Mouse (Mus musculus) layer of hippocampus, postnatal 36 days (tissue): ENCODE measurements around the gene Kctd15. TPM values are rescaled to one million over a fixed set of nuclear protein-coding genes. Genes with fewer than 3 reads are reported as not detected.

Experiments
- DNase-seq, 2 experiments: peaks; one replicate each; pipeline ENCODE4 v3.0.0; 2022
- total RNA-seq, 2 experiments: library from RNA; stranded (reverse); gene quantifications; 2 replicates each; pipeline ENCODE4 v1.2.3; 2021

The Kctd15 gene
- total RNA-seq: 10 to 100 TPM; 12.2 to 14.2 TPM

DNA sequence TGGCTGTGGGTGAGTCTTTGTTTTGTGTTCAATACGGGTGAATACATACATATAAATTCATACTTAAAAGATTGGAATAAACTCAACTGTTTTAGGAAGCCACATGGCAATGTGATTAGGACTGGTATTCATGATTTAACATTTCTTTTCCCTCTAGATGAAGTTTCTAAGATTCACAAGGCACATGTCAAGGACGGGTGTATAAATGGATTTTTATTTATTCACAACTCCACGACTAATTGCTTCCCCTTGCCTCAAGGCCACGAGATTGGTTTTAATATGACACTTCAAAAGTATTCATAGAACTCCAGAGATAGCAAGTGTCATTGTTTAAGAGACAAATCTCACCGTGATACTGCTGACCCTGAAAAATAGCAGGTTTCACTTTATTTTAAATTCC lies at the start of gene Kctd15:
Gene Kctd15, minus strand, starts transcription at position 101 of the 400 bp plus-strand sequence.
- no peak for DNase-seq

DNA sequence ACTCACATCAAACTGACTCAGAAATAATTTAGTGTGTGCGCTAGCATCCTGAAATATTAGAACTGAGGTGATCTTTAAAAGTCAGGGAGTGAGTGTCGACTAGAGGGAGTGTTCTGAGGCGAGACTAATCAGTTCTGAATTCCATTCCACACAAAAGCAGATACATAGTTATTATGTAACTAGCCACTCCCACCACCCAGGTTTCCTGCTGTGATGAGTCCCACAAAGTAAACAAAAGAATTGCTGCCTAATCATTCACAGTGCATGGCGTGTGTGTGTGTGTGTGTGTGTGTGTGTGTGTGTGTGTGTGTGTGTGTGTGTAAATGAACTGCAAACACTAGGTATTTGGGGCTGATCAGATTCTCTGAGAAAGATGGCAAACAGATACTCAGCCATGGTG lies 47.9 kb upstream of the Kctd15 start:
- no peak for DNase-seq

DNA sequence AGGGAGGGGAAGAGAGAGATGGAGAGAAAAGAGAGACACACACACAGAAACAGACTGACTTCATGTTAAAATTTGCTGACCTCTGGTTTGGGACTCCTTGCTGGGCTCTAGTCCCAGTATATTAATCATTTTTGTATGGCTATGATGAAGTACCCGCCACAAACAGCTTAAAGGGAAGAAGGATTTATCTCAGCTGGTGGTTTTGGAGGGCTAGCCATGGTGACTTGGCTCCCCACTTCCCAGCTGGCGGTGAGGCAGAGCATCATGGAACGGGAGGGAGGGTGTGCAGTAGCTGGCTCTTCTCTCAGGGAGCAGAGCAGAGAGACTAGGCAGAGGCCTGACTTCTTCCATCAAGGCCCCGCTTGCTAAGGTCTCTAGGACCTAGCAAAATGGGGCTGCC lies 46.9 kb upstream of the Kctd15 start:
- DNase-seq: no peak

DNA sequence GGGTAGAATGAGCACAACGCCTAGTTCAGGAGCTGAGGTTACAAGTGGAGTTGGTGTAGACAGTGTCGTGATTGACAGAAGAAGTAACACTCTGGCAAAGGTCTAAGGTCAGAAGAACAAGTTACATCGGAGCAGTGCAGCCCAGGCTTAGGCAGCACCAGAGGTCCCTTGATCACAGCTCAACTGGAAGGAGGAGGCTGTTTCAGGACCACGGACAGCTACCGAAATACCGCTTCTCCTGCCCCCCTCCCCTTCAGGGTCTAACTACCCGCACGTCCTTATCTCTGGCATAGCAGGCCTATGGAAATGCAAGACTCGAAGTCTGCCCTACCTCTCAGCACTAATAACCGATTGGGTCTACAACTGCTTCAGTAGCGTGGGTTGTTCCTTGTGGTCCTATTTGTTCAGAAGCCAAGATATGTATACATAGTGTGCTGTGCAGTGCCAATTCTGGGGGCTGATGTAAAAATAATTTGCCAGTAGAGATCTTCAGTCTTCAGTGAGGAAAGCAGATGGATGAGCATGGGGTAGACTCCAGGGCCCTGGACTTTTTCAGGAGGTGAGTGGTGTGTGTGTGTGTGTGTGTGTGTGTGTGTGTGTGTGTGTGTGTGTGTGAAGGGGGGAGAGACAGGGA lies 46.3 kb upstream of the Kctd15 start:
- no peak for DNase-seq

DNA sequence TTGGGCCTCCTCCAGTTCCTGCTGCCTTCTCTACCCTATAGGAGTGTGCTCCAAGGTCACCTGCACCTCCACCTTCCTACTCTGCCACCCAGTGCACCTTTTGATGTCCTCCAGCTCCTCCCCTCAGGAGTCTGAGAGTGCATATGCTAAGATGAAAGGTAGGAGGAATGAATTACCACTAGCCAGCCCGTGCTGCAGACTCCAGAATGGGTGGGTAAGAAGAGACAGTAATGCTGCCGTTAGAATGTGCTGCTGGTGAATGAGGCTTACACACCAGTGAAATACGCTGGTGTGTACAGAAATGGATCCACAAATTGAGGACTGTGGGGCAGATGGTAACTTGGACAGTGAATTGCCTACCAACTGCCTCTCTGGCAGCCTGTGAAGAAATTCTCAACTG lies 43.4 kb upstream of the Kctd15 start:
- DNase-seq: no peak

DNA sequence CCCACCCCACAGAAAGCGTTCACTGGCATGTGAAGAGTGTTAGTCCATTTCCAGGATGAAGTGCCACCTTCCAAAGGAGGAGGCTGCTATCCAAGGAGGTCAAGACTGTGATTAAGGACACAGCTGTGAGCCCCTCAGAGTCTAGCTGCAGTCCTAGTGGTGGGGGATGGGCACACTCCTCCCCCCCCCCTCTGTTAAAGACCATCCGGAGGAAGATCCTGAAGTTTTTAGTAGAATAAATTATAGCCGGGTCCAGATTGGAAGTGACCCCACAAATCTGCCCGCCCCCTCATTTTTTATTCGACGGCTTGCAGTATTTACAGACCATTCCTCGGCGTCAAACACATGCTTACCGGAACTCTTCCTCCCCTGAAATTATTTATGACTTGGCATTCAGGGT lies 41.7 kb upstream of the Kctd15 start:
- DNase-seq: no peak

DNA sequence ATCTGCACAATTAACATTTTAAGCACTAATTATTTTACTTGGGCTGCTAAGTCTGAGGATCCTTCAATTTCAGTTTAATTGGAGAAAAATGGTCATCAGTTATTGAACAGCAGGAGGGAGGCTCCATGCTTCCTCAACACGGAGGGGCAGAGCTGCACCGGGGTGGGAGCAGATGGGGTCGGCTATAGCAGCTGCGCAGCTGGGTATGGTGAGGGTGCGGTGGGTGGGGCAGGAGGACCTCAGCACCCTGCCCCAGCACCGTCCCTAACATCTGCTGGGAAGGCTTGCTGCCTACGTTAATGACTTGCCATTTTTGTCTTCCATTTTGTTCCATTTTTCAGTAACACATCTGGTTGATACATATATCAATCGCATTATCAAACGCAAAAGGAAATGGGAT lies 39.6 kb upstream of the Kctd15 start:
- DNase-seq: no peak

DNA sequence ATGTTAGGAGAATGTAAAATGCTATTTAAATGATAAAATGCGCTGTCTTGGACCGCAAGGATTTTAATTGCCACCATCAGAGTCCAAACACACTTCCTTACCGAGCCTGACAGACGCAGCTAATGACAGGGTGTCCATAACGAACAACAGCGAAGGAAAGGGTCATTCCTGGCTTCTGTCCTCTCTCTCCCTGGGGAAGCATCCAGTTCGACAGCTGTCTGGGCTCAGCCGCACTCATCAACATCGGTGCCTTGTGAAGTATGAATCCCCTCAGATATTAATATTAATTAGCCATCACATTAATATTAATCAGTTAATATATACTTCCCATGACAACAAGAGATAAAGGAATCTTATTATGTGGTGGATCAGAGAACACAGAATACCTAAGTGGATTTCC lies 38.4 kb upstream of the Kctd15 start:
- DNase-seq: no peak

DNA sequence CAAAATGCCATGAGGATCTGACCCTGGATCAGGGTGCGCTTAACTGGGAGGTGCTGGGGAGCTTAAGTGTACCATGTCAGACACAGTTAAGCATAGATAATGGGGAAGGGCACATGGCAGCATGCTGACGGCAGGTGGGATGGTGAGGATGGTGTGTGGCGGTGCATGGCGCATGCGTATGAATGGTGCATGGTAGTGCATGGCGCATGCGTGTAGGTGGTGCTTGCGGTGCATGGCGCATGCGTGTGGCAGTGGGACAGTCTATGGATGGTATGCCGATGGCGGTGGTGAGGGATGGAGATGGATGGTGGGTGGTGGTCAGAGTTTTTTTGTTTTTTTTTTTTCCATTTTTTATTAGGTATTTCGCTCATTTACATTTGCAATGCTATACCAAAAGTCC lies 37.4 kb upstream of the Kctd15 start:
- DNase-seq: no peak

DNA sequence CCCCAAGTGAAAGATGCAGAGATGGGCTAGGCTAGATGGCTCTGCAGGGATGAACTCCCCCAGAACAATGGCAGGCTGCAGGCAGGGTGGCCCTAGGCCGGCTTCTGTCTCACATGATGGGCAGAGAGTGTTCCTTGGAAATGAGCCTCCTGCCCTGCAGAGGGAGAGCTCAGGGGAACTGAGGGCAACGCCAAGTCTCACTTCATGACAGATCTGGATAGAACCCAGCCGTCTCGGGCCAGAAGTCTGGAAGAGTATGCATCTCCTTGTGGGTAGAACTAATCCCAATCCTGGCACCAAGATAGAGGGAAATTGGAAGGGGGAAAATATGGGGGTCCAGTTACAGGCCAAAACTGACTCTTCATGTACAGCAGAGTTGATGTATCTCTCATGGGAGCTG lies 36.5 kb upstream of the Kctd15 start:
- no peak for DNase-seq

DNA sequence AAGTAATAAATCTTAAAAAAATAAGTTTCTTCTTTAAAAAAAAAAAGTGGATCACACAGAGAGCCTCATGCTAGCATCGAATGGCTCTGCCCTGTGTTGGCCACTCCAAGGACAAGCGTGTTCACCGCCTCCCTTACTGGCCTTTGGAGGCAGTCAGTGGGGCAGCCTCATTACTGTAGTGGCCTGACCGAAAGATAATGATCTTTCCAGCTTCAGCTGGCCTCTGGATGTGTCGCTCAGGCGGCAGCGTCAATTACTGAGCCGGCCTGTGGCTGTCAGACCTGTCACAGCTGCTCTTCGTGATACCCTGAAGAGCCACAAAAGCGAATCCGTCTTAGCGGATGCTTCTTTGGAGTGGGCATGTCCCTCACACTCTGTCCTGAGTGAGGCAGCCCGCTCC lies 33.6 kb upstream of the Kctd15 start:
- DNase-seq: no peak

DNA sequence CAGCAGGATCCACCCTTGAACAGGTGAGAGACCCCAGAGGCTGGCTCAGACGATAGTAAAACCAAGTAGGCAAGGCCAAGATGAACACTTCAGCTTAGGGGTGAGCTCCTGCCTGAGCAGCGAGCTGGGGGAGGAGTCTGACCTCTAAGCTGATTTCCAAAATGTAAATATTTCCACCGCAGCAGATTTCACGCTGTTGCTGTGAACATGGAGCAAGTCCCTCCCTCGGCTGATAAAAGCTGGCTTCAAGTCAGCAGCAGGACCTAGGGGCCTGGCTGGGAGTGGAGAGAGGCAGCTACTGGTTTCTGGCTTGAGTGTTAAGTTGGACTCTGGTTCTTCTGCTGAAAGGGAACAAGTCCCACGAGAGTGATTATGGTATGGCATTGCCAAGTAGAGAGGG lies 32.5 kb upstream of the Kctd15 start:
- no peak for DNase-seq

DNA sequence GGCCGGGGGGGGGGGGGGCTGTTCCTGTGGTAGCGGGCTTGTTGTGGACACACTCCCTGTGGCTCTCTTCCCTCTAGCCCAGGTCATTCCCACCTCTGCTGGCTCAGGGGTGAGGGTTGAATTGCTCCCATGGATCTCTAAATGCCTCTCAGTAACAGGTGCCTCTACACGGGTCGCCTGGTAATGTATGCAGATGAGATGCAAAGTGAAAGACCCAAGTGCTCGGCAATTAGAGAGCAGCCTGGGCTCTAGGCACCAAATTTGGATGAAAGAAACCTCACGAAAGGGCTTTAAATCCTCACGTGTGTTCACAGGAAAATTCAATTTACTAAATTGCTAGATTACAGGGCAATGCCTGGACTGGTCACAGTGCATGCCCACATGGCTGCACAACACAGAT lies 29.3 kb upstream of the Kctd15 start:
- no peak for DNase-seq

DNA sequence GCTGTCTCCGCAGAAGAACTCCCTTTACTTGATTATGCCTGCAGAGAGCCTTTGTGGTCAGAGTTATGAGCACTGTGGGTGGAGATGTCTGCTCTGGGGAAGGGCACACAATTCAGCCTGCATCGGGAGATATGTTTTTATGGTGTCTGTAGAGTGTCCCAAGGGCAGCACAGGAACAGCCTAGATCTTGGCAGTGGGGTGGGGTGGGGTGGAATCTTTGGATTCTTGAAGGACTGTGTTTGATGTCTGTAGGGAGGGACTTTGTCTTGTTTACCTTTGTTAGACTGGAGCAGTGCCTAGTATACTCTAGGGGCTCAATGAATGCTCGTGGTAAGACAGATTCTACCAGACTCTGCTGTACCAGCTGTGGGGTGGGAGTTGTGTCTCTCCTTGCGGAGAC lies 28.6 kb upstream of the Kctd15 start:
- DNase-seq: no peak

DNA sequence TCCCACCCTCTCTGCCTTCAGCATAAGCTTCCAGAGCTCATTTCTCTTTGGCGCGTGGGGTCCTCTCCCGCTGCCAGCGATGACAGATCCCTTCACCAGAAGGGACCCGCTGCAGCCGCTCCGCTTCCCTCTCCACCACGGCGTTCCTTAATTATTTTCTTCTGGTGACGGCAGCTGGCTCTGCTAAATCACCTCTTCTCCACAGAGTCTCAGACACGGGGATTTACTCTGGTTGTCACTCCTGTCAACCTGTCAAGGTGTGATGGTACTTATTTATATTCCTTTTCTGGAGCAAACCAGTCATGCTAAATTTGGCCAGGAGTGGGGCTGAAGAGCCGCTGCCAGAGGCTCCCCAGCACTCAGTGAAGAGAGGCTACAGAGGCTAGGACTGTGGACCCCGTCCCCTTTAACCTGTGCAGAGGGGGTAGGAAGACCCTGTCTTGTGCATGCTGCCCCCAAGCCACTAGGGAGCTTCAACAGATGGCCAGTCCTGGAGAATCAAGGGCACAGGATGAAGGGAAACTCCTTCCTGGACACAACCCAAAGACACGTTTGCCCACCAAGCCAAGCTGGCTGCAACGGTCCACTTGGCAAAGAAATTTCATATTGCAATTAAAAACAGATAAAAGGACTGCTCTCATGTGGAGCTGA lies 24.4 kb upstream of the Kctd15 start:
- peak in 1 of 2 experiments; percentile 47 for DNase-seq

DNA sequence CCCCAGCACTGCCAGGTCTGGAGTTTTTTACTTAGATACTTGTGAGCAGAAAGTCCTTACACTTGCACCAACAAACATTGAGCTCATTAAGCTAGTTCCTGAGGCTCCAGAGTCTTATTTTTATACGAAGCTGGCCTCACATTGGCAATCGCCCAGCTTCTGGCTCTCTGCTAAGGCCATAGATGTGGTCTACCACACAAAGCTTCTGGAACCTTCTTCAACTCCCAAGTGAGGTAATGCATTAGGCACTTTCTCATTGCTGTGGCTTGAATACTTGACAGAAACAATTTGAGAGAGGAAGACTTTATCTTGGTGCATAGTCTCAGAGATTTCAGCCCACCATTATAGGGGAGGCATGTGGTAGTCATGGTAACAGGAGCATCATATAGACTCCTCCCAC lies 23.4 kb upstream of the Kctd15 start:
- no peak for DNase-seq

DNA sequence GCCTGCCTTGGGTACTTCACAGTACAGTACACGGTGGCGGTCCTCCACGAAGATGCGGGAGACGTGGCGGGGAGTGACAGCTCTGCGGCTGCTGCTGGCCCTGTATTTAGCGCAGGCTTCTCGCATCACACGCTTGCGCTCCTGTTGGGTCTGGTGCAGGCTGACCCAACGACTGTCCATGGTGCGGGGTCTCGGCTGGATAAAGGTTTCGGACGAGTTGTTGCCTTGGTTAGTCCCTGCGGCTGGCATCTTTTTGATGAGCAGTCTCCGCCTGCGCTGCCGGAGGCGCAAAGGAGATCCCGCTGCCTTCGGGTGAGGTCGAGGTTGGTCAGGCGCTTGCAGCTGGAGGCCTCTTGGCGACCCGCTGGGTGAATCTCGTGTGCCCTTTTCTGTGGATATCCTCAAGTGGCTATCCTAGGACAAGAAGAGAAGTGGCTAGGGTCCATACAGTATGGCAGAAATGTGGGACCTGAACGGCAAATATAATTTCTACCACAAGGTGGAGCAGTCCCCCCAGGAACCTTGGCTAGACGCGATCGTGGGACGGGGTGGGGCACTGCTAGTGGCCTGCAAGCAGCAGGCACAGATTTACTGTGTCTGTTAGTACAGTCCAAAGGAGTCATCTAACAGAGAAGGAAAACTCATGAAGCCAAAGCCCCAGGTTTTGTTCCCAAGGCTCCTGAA lies 19.4 kb upstream of the Kctd15 start:
- peak; percentile 68 to 82 for DNase-seq

DNA sequence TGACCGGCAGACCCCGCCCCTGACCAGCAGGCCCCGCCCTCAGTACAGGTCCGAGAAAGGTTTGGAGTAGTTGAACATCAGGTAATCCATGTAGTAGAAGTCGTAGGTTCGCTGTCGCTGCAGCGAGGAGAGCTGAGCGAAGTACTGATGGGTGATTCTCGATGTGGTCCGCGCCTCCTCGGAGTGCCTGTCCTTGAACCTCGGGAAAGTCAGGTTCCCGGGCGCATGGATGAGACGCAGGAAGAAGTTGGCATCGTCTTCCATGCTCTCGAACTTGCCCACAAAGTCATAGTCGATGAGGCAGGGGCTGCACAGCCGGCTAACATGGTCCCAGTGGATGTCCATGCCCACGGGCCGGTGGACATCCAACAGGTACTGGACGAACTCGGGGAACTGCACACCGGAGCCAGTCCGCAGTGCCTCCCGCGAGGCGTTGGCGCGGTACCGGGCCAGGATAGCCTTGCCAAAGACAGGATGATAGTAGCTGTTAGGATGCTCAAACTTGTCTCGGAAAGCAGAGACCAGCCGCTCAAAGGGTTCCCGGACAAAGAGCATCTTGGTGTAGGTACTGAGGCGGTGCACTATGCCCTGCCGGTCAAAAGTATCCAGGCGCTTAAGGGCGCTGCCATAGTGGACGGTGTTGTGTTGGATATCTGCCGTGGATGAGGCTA lies 18.7 kb upstream of the Kctd15 start:
- no peak for DNase-seq

DNA sequence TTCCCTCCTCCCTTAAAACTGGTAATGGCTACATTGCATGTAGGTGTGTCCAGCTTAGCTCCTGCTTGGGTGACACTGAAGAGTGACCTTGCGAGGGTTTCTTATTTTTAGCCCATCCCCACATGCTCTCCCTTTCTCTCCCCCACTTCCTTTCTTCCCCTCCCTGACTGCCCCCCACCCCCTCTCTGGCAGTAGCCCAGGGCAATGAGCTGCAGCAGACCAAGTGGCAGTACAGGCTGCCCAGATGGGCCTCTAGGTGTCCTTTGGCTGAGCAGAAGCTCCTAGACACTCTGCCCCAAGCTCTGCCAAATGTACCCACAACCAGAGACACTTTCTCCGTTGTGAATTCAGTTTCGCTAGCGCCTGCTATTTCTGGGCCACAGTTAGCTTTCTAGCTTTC lies 16.4 kb upstream of the Kctd15 start:
- DNase-seq: no peak

DNA sequence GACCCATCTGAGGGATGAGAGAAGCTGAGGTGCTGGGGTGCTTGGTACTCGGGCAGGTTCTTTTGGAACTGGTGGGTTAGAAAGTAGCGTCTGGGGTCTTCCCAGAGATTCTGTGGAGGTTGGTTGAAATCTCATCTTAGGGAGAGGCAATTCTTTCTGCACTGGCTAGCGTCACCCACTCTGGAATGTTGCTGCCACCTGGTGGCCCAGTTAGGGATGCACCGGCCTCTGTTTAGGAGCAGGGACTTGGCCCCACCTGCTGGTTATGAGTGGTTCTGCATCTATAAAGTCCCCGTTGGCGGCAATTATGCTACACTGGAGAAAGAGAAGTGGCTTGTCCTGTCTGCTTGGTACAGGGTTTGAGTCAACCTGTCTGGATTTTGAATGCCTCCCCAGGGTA lies 15.4 kb upstream of the Kctd15 start:
- DNase-seq: peak; percentile 86 to 90

DNA sequence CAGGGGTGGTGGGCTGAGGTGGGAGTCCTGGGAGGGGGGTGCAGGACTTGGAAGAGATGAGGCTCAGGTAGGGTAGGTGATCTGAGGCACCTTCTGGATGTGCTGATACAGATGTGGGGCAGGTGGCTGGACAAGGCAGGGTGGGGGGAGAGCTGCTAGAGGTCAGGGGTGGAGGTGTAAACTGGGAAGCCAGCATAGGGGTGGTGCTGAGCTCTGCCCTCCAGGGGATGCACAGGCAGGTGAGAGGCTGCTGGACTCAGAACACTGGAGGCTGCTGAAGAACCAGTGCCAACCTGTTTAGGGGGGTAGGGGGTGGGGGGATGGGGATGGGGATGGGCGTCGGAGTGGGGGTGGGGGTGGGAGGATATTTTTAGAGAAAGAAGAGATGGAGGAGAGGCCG lies 14.2 kb upstream of the Kctd15 start:
- no peak for DNase-seq

DNA sequence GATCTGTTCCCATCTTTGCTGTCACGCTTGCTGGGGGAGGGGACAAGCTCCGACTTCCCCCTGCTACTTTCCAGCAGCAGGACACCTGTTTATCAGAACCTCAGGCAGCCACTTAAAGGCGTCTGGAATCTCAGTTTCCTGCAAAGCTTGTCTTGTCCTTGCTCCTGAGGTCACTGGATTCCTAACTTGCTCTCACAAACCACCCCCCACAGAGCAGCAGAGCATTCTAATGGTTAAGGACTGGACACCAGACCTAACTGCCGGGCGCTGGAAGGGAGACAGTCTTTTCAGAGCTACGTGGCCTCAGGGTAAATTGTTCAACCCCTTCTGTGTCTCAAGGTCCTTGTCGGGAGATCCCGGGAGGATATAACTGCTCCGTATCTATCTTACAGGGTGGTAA lies 12.8 kb upstream of the Kctd15 start:
- no peak for DNase-seq

DNA sequence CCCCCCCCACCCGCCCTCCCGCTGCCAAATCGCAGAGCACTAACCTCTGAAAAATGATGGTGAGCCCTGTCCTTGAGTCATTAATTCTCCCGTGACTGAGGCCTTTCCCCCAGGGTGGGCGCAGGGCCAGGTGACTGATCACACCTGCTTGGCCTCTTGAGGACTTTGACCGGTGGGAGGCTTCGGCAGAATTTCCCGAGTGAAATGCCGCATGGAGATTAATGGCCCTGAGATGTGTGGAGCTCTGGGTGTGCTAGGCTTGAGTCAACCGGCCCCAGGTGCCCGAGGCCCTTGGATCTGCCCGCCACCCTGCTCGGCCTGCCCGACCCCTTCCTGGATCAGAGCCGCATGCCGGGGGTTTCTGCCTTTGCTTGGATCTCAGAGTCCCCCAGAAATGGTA lies 11.3 kb upstream of the Kctd15 start:
- no peak for DNase-seq

DNA sequence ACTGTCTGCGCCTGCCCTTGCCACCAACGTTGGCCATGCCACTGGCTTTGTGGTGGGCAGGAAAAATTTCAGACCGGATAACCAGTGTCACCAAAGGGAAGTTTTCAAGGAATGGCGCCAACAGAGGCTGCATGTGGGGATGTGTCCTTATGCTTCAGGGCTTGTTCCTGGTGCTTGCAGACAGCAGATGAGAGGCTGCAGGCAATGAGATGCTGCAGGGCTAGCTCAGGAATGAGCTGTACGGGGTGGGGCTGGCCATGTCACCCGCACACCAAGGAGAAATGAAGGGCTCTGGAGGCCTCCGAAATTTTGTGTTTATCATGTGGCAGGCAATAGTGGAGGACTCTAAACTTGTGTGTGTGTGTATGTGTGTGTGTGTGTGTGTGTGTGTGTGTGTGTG lies 6.6 kb upstream of the Kctd15 start:
- no peak for DNase-seq
